Mouse (Mus musculus): ENCODE measurements around the gene Fermt2. TPM values are rescaled to one million over a fixed set of nuclear protein-coding genes. Genes with fewer than 3 reads are reported as not detected.

Fermt2 gene
- polyA plus RNA-seq (2016; fragmentation: Nextera tagmentation; extraction: Ambion mirVana) = 75.7 and 77.6 TPM in 2 replicates

DNA sequence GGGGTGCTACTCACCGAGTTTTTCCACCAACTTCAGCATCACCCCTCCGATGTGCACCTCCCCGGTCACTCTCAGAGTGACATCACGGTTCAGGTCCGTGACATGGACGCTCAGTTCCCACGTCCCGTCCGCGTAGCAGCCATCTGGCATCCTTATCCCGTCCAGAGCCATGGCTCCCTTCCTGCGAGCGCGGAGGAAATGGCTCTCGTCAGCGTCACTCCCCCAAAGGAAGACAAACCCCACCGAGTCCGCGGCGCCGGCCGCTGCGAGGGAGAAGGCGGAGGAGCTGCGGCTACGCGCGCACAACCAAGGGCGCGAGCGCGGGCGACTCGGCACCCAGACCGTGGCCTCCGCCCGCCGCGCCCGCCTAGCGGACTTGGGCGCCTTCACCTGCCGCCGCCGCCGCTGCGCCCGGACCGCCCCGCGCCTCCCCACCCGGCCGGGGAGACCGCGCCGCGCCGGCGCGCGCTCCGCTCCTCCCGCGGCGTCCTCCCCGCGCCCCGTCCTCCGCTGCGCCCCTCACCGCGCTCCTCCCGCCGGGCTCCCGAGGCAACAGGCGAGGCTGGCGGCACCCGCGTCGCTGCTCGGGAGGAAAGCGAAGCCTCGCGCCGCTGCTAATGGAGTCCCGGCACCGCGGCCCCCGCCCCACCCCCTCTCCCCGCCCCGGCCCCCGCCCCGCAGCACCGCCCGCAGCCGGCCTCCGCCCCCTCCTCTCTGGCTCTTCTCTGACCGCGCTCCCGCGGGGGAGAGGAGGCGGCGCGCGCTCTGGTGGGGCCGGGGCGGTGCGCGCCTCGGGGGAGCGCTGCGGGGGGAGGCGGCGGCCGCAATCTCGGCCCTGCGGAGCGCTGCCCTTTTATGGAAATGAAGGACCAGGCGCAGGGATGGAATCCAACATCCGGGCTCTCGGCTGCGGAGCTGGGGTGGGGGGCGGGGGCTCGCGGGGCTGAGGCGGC, at the start of gene Fermt2:
Gene Fermt2, minus strand, starts transcription at position 708 of the 953 bp plus-strand sequence.
- H3K4me1 ChIP-seq = peaks cover 34% of the 10 kb centered on the region
- H3K27me3 ChIP-seq (ENCODE audit: poor library complexity, severe bottlenecking) = no peaks in the 10 kb centered on the region
- DNase-seq (ENCODE audit: extremely low spot score, low spot score) = peak; percentile 90
- under 1% methylated on average over 106 of the region's 126 CpGs for WGBS
- H3K4me3 ChIP-seq = peak within 1 kb of the TSS; percentile 82
- peak within 1 kb of the TSS; percentile 97 for H3K27ac ChIP-seq
- H3K9me3 ChIP-seq = no peaks in the 10 kb centered on the region
- H3K36me3 ChIP-seq (replicated peaks) = peaks cover 4% of the 10 kb centered on the region; the same call in 1 of the 2 replicates

DNA sequence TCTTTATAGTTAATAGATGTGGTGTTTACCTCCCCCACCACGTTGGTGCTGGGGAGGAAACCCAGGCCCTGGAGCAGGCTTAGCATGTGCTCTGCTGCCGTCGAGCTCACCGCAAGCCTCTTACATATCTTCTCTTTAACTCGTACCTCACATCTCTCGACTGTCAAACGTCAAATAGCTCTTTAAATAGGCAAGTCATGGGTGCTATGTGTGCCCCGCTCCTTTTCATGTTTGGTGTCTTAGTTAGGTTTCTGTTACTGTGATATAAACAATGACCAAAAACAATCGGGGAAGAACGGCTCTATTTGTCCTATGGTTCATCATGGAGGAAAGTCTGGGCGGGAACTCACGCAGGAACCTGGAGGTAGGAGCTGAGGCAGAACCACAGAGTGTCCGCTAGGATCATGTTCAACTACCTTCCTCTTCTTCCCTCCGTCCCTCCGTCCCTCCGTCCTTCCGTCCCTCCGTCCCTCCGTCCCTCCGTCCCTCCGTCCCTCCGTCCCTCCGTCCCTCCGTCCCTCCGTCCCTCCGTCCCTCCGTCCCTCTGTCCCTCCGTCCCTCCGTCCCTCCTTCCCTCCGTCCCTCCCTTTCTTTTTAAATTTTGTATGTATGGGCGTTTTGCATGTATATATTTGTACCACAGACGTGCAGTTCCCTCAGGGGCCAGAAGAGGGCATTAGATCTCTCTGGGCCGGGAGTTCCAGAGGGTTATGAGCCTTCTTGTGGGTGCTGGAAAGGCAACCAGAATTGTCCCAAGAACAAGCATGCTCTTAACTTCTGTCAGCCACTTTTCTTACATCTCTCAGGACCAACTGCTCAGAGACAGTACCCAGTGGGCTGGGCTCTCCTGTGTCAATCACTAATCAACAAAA, 36.4 kb upstream of the Fermt2 start:
- 12% methylated on average over 33 of the region's 33 CpGs for WGBS
- peaks cover 27% of the 10 kb centered on the region for H3K27me3 ChIP-seq (ENCODE audit: poor library complexity, severe bottlenecking)
- peak; percentile 77 for DNase-seq (ENCODE audit: extremely low spot score, low spot score)
- H3K9me3 ChIP-seq = no peaks in the 10 kb centered on the region
- H3K36me3 ChIP-seq (replicated peaks) = no peaks in the 10 kb centered on the region
- peak overlapping the region; percentile 68 for H3K27ac ChIP-seq
- H3K4me1 ChIP-seq = peaks cover 21% of the 10 kb centered on the region
- peak overlapping the region; percentile 51 for H3K4me3 ChIP-seq

DNA sequence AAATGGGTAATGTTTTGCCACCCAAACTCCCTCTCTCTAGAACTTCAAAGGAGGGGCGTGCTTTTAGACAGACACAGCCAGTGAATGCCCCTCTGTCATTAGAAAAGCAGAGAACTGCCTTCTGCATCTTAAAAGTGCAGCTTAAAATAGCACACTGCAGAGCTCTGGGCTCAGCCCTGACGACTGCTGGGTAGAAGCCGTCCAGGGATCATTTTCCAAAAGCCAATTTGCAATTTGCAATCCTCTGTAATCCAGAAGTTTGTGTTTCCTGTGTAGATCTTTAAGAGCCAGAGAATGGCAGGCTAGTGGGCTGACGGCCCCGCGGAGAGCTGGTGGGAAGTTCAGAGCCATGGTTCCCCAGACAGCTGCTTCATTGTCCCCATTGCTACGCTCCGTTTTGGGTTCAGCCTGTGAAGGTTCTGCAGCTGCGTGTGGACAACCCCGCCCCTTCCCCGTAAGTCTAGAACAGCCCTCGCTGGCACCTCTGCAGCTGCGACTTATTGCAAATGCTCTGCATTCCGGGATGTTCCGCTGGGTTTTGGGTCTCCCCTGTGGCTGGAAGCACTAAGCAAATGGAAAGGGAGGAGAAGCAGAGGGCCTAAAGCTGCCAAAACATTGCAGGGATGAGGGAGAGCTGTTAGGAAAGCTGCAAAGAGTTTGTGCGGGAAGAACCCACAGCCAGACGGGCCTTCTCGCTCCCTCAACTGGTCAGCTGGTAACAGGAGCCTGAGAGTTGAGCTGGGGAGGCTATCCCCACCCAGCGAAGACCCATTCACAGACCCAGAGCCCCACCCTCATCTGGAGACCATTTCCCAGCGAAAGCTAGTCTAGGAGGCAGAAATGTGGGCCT, 35.5 kb upstream of the Fermt2 start:
- WGBS = 11% methylated on average over 20 of the region's 20 CpGs
- H3K4me1 ChIP-seq = peaks cover 21% of the 10 kb centered on the region
- peak overlapping the region; percentile 68 for H3K27ac ChIP-seq
- H3K9me3 ChIP-seq = no peaks in the 10 kb centered on the region
- H3K27me3 ChIP-seq (ENCODE audit: poor library complexity, severe bottlenecking) = peaks cover 27% of the 10 kb centered on the region
- peak overlapping the region; percentile 51; the same call in 1 of the 2 replicates for H3K4me3 ChIP-seq
- no peaks in the 10 kb centered on the region for H3K36me3 ChIP-seq (replicated peaks)
- DNase-seq (ENCODE audit: extremely low spot score, low spot score) = peak; percentile 30

DNA sequence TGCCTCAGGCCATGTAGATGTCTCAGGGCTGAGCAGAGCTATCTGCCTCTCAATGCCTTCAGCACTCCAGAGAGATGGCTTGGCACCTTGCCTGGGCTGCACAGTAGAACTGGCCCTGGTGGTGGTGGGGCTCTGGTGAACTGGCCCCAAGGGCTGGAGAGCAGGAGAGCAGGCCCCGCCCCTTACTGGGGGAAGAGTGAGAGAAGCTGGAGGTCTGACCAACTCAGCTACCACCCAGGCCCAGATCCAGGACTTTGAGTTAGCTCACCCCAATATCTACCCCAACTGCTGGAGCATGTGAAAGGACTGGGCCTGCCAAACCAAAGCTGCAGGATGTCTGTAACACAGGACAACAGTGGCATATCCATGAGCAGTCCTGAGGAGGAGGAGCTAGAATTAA, 33.7 kb upstream of the Fermt2 start:
- Histone ChIP-seq H3K36me3 (replicated peaks) (no peaks in the 10 kb centered on the region), H3K27ac (no peak overlapping the region), H3K4me3 (no peak overlapping the region), H3K4me1 (peaks cover 21% of the 10 kb centered on the region), H3K27me3 (ENCODE audit: poor library complexity, severe bottlenecking) (peaks cover 27% of the 10 kb centered on the region), H3K9me3 (no peaks in the 10 kb centered on the region)
- 100% methylated on average over 1 of the region's 1 CpGs for WGBS
- no peak for DNase-seq (ENCODE audit: extremely low spot score, low spot score)

DNA sequence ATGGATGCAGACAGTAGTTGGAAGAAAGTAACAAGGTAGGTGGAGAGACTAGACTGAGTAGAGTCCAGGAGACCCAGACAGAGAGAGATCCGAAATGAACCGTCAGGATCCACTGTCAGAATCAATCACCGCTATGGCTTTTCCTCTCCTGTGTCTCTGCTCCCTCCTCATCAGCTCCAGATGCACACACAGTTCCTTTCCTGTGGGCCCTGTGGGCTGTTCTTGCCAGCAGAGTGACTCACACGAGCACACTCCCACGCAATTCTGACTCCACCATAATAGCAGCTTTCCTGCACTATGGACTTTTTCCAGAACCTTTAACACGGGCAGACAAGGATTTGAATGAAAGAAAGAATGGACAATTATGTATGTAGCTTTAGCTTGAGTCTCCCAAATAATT, 31.8 kb upstream of the Fermt2 start:
- no peak for DNase-seq (ENCODE audit: extremely low spot score, low spot score)
- H3K27me3 ChIP-seq (ENCODE audit: poor library complexity, severe bottlenecking) = peaks cover 27% of the 10 kb centered on the region
- H3K27ac ChIP-seq = no peak overlapping the region
- H3K4me3 ChIP-seq = no peak overlapping the region
- no peaks in the 10 kb centered on the region for H3K36me3 ChIP-seq (replicated peaks)
- 89% methylated on average over 6 of the region's 6 CpGs for whole genome bisulfite sequencing
- peaks cover 21% of the 10 kb centered on the region for H3K4me1 ChIP-seq
- H3K9me3 ChIP-seq = no peaks in the 10 kb centered on the region

- WGBS = 94% methylated on average over 1 of the region's 1 CpGs
Observed at GRCm38 (mm10) chr14:45559018-45559417, 29.1 kb upstream of the Fermt2 start.

GRCm38 (mm10) chr14:45554336-45554735, 24.4 kb upstream of the Fermt2 start:
- 89% methylated on average over 6 of the region's 6 CpGs for WGBS
- H3K27me3 ChIP-seq (ENCODE audit: poor library complexity, severe bottlenecking) = no peaks in the 10 kb centered on the region

More at GRCm38 (mm10) chr14:45559018-45559417, 29.1 kb upstream of the Fermt2 start:
- Histone ChIP-seq H3K4me3 (no peak overlapping the region), H3K4me1 (peaks cover 5% of the 10 kb centered on the region; the same call in 1 of the 2 replicates), H3K27ac (no peak overlapping the region), H3K9me3 (no peaks in the 10 kb centered on the region), H3K36me3 (replicated peaks) (no peaks in the 10 kb centered on the region), H3K27me3 (ENCODE audit: poor library complexity, severe bottlenecking) (0 out of 2 replicates have a peak, but pooled peaks cover 6% of the 10 kb centered on the region)
- DNase-seq (ENCODE audit: extremely low spot score, low spot score) = no peak

DNA sequence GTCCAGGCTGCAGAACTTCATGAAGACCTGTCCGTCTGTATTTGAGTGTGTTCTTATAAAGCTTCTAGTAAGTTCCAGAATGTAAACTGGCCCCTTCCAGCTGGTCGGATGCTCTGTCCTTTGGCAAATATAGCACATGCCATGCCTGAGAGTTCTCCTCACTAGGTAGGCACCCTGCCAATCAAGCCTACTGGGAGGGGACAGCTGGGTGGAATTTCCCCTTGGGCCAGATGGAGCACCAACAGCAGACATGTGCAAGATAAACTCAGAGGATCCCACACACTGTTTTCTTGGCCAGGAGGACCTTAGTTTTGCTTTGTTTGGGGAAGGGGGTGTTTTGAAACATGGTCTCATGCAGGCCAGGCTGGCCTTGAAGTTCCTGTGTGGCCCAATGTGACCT, 23.9 kb upstream of the Fermt2 start:
- H3K9me3 ChIP-seq = no peaks in the 10 kb centered on the region
- 86% methylated on average over 2 of the region's 2 CpGs for WGBS
- DNase-seq (ENCODE audit: extremely low spot score, low spot score) = no peak

More at GRCm38 (mm10) chr14:45554336-45554735, 24.4 kb upstream of the Fermt2 start:
- no peak overlapping the region for H3K4me3 ChIP-seq
- H3K36me3 ChIP-seq (replicated peaks) = no peaks in the 10 kb centered on the region
- no peak overlapping the region for H3K27ac ChIP-seq
- no peak for DNase-seq (ENCODE audit: extremely low spot score, low spot score)
- no peaks in the 10 kb centered on the region for H3K9me3 ChIP-seq
- H3K4me1 ChIP-seq = 0 out of 2 replicates have a peak, but pooled peaks cover 3% of the 10 kb centered on the region

GRCm38 (mm10) chr14:45552431-45552830, 22.5 kb upstream of the Fermt2 start:
- no peaks in the 10 kb centered on the region for H3K36me3 ChIP-seq (replicated peaks)
- 0 out of 2 replicates have a peak, but pooled peaks cover 3% of the 10 kb centered on the region for H3K4me1 ChIP-seq
- WGBS = 80% methylated on average over 4 of the region's 4 CpGs
- H3K4me3 ChIP-seq = no peak overlapping the region
- DNase-seq (ENCODE audit: extremely low spot score, low spot score) = no peak
- no peak overlapping the region for H3K27ac ChIP-seq
- H3K27me3 ChIP-seq (ENCODE audit: poor library complexity, severe bottlenecking) = no peaks in the 10 kb centered on the region
- H3K9me3 ChIP-seq = no peaks in the 10 kb centered on the region; the same call in 1 of the 2 replicates

More for the DNA sequence above, 23.9 kb upstream of the Fermt2 start:
- Histone ChIP-seq H3K4me3 (no peak overlapping the region), H3K4me1 (0 out of 2 replicates have a peak, but pooled peaks cover 3% of the 10 kb centered on the region), H3K27me3 (ENCODE audit: poor library complexity, severe bottlenecking) (no peaks in the 10 kb centered on the region), H3K27ac (no peak overlapping the region), H3K36me3 (replicated peaks) (no peaks in the 10 kb centered on the region)

DNA sequence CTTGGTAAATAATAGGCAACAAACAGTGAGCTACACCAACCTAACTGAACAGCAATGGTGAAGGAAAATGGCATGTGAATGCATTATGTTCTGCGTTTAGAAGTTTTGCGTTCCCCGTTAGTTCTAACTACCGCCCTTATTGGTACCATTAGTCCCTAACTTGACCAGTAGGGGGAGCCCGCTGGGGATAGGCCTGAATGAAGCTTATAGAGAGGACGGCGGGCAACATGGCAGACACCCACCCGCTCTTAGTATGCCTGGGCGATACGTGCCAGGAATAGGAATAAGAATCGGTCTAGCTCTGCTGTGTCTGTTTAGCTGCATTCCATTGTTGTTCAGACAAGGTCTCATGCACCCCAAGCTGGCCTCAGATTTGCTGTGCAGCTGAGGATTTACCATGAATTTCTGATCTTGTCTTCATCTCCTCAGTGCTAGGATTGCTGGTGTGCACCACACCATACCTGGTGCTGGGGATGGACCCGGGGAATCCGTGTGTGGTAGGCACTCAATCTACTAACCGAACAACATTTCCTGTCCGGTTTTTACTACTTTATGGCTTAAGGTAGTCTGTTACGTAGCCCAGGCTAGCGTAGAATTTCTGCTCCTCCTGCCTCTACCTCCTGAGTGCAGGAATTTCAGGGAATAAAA, 21.3 kb upstream of the Fermt2 start:
- Histone ChIP-seq H3K27ac (no peak overlapping the region), H3K4me1 (0 out of 2 replicates have a peak, but pooled peaks cover 3% of the 10 kb centered on the region), H3K4me3 (no peak overlapping the region), H3K27me3 (ENCODE audit: poor library complexity, severe bottlenecking) (no peaks in the 10 kb centered on the region), H3K9me3 (no peaks in the 10 kb centered on the region; the same call in 1 of the 2 replicates), H3K36me3 (replicated peaks) (no peaks in the 10 kb centered on the region)
- peak; percentile 46 for DNase-seq (ENCODE audit: extremely low spot score, low spot score)
- 59% methylated on average over 17 of the region's 17 CpGs for WGBS

GRCm38 (mm10) chr14:45550010-45550647, 20.2 kb upstream of the Fermt2 start:
- no peak for DNase-seq (ENCODE audit: extremely low spot score, low spot score)
- Histone ChIP-seq H3K4me1 (0 out of 2 replicates have a peak, but pooled peaks cover 3% of the 10 kb centered on the region), H3K36me3 (replicated peaks) (no peaks in the 10 kb centered on the region), H3K27ac (no peak overlapping the region), H3K4me3 (no peak overlapping the region), H3K27me3 (ENCODE audit: poor library complexity, severe bottlenecking) (no peaks in the 10 kb centered on the region), H3K9me3 (no peaks in the 10 kb centered on the region; the same call in 1 of the 2 replicates)
- 84% methylated on average over 13 of the region's 13 CpGs for WGBS

Measured in forebrain, embryonic 10.5 days (tissue).